Mouse (Mus musculus): ENCODE measurements around the gene S100a5. TPM values are rescaled to one million over a fixed set of nuclear protein-coding genes. Genes with fewer than 3 reads are reported as not detected.

S100a5 gene
- polyA plus RNA-seq, 1 experiment from 2014 or later = not detected

- Histone ChIP-seq H3K9me3 (no peaks in the 10 kb centered on the region), H3K4me3 (no peak overlapping the region), H3K4me2 (replicated peaks) (no peak overlapping the region), H3K9ac (replicated peaks) (no peak overlapping the region), H3K4me1 (no peaks in the 10 kb centered on the region), H3K36me3 (no peaks in the 10 kb centered on the region), H3K27ac (replicated peaks) (no peak overlapping the region), H3K27me3 (no peaks in the 10 kb centered on the region)
- WGBS = 88% methylated on average over 2 of the region's 2 CpGs
- ATAC-seq (replicated peaks) = no peak
These were observed 23.7 kb downstream of the S100a5 start for GRCm38 (mm10) chr3:90631984-90632383.

DNA sequence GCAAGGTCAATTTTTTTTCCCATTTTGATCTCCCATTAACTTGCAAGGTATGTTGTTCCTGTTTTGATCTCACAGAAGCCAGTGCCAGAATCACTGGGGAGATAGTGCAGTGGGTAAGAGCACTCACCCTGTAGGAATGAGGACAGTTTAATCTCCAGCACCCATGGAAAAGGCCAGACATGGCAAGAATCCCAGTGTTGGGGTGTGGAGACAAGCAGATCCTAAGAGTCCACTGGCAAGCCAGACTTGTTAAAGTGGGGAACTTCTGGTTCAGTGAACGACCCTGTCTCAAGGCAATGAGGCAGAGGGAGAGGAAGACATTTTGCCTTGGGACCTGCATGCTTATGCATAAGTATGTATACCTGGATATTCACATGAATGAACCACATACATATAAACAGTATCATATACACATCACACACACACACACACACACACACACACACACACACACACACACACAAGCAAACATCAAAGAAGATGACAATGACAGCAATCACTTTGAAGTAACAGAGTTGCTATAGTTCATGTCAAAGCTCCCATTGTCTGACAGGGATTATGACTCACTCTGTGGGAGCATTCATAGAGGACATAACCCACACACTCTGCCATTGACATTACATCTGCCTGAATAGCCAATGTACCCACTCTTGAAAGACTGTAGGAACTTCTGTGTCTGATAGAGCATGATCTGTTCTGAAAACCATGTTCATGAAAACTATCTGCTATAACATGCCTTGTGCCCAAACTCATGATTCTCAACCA lies 30.4 kb downstream of the S100a5 start:
- Histone ChIP-seq H3K4me3 (no peak overlapping the region), H3K4me1 (no peaks in the 10 kb centered on the region), H3K4me2 (replicated peaks) (no peak overlapping the region), H3K9ac (replicated peaks) (no peak overlapping the region), H3K9me3 (no peaks in the 10 kb centered on the region), H3K27ac (replicated peaks) (no peak overlapping the region), H3K36me3 (no peaks in the 10 kb centered on the region), H3K27me3 (no peaks in the 10 kb centered on the region)
- 68% methylated on average over 1 of the region's 1 CpGs for WGBS
- no peak for ATAC-seq (replicated peaks)

GRCm38 (mm10) chr3:90639511-90640154 lies 31.3 kb downstream of the S100a5 start:
- no peaks in the 10 kb centered on the region for H3K36me3 ChIP-seq
- no peak overlapping the region for H3K27ac ChIP-seq (replicated peaks)
- no peak for ATAC-seq (replicated peaks)
- H3K4me1 ChIP-seq = no peaks in the 10 kb centered on the region
- no peaks in the 10 kb centered on the region for H3K27me3 ChIP-seq
- no peak overlapping the region for H3K4me3 ChIP-seq
- H3K9me3 ChIP-seq = no peaks in the 10 kb centered on the region
- no peak overlapping the region for H3K4me2 ChIP-seq (replicated peaks)
- WGBS = 60% methylated on average over 7 of the region's 7 CpGs
- no peak overlapping the region for H3K9ac ChIP-seq (replicated peaks)

DNA sequence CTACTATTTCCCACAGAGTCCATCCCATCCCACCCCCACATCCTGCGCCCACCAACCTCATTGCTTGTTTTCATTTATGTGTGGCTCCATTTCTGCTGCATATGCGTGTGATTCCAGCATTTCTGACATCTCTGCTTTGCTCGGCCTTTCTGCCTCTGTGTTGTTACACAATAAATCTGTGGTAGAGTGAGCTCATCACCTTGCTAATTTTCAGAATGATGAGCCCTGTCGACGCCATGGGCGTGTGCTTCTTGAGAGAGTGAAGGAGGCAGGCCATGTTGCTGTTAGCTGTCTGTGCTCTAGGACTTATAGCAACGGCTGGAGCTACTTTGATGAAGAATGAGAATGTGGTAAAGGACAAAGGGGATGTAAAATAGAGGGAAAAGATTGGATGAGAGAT lies 32.7 kb downstream of the S100a5 start:
- Histone ChIP-seq H3K4me1 (no peaks in the 10 kb centered on the region), H3K9me3 (no peaks in the 10 kb centered on the region), H3K9ac (replicated peaks) (no peak overlapping the region), H3K27ac (replicated peaks) (no peak overlapping the region), H3K36me3 (no peaks in the 10 kb centered on the region), H3K4me3 (no peak overlapping the region), H3K27me3 (no peaks in the 10 kb centered on the region), H3K4me2 (replicated peaks) (no peak overlapping the region)
- no peak for ATAC-seq (replicated peaks)
- 88% methylated on average over 7 of the region's 7 CpGs for WGBS

DNA sequence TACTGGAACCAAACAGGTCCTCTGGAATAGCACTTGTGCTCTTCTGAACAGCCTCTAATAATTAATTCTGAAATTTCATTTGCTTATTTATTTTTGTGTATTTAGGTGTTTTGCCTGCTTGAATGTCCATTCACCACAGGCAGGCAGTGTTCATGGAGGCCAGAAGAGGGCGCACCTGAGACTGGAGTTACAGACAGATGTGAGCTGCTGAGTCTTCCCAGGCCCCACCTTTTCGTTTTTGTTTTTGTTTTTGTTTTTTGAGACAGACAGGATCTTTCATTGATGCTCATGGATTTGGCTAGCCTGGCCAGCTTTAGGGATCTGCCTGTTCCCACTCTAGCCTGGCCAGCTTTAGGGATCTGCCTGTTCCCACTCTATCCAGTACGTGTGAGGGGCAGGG lies 35.9 kb downstream of the S100a5 start:
- Histone ChIP-seq H3K27ac (replicated peaks) (no peak overlapping the region), H3K4me3 (no peak overlapping the region), H3K9ac (replicated peaks) (no peak overlapping the region), H3K4me1 (no peaks in the 10 kb centered on the region), H3K4me2 (replicated peaks) (no peak overlapping the region), H3K36me3 (no peaks in the 10 kb centered on the region), H3K9me3 (no peaks in the 10 kb centered on the region), H3K27me3 (no peaks in the 10 kb centered on the region)
- no peak for ATAC-seq (replicated peaks)
- WGBS = 52% methylated on average over 3 of the region's 3 CpGs

DNA sequence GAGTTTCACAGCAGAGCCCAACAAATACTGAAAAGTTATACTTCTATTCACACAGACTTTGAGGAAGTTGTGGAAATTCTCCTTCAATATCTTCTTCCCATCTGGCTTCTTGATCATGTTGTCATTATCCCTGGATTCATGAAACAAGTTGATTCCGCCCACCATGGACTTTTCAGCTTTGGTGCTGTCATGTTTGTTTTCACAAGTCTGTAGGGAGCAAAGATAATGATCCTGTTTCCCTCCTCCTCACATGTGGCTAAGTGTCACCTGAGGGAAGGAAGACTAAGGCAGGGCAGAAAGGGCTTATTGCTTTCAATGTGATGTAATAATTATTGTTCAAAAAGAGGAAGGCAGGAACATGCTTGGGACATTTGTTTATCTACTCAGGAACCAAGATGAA lies 39.0 kb downstream of the S100a5 start:
- H3K4me1 ChIP-seq = no peaks in the 10 kb centered on the region
- 82% methylated on average over 1 of the region's 1 CpGs for WGBS
- H3K36me3 ChIP-seq = no peaks in the 10 kb centered on the region
- no peak overlapping the region for H3K27ac ChIP-seq (replicated peaks)
- H3K9me3 ChIP-seq = no peaks in the 10 kb centered on the region
- ATAC-seq (replicated peaks) = no peak
- no peaks in the 10 kb centered on the region for H3K27me3 ChIP-seq
- no peak overlapping the region for H3K4me2 ChIP-seq (replicated peaks)
- H3K4me3 ChIP-seq = no peak overlapping the region
- no peak overlapping the region for H3K9ac ChIP-seq (replicated peaks)

DNA sequence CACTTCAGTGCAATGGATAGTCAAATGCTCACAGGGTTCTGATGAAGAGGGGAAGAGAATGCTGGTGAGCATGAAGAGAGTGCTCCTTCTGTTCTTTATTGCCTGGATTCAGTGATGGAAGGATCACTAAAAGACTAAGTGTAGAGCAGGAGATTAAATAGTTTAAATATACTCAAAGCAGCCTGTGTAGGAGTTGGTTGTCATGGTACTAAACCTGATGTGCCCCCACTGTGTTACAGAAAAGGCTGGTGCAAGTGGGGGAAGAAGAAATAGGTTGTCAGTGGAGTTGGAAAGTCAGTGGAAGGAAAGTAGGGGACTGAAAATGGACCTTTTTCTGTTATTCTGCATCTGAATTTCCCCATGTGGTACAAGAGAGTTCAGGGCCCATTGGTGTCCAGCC lies 40.7 kb downstream of the S100a5 start:
- Histone ChIP-seq H3K4me1 (no peaks in the 10 kb centered on the region), H3K4me2 (replicated peaks) (no peak overlapping the region), H3K9ac (replicated peaks) (no peak overlapping the region), H3K4me3 (no peak overlapping the region), H3K9me3 (no peaks in the 10 kb centered on the region), H3K36me3 (no peaks in the 10 kb centered on the region), H3K27me3 (no peaks in the 10 kb centered on the region), H3K27ac (replicated peaks) (no peak overlapping the region)
- ATAC-seq (replicated peaks) = no peak

- WGBS = 88% methylated on average over 2 of the region's 2 CpGs
- H3K4me3 ChIP-seq = no peak overlapping the region
These were observed 41.5 kb downstream of the S100a5 start for GRCm38 (mm10) chr3:90649832-90650231.

GRCm38 (mm10) chr3:90652878-90653508 lies 44.7 kb downstream of the S100a5 start:
- Histone ChIP-seq H3K36me3 (no peaks in the 10 kb centered on the region), H3K4me3 (no peak overlapping the region), H3K4me2 (replicated peaks) (no peak overlapping the region), H3K9me3 (no peaks in the 10 kb centered on the region), H3K27ac (replicated peaks) (no peak overlapping the region), H3K27me3 (no peaks in the 10 kb centered on the region), H3K9ac (replicated peaks) (no peak overlapping the region), H3K4me1 (no peaks in the 10 kb centered on the region)
- ATAC-seq (replicated peaks) = peak; percentile 87
- 37% methylated on average over 5 of the region's 5 CpGs for WGBS

More at GRCm38 (mm10) chr3:90649832-90650231, 41.5 kb downstream of the S100a5 start:
- H3K9me3 ChIP-seq = no peaks in the 10 kb centered on the region
- no peaks in the 10 kb centered on the region for H3K27me3 ChIP-seq
- H3K27ac ChIP-seq (replicated peaks) = no peak overlapping the region
- no peak overlapping the region for H3K9ac ChIP-seq (replicated peaks)
- no peak for ATAC-seq (replicated peaks)
- H3K4me2 ChIP-seq (replicated peaks) = no peak overlapping the region
- H3K4me1 ChIP-seq = no peaks in the 10 kb centered on the region
- no peaks in the 10 kb centered on the region for H3K36me3 ChIP-seq

GRCm38 (mm10) chr3:90653717-90654116 lies 45.4 kb downstream of the S100a5 start, which contains the start of gene S100a7a:
TSS of gene S100a7a (plus strand) at chr3:90654017.
- Histone ChIP-seq H3K36me3 (no peaks in the 10 kb centered on the region), H3K4me2 (replicated peaks) (no peak within 1 kb of the TSS), H3K27ac (replicated peaks) (no peak within 1 kb of the TSS), H3K4me3 (no peak within 1 kb of the TSS), H3K9me3 (no peaks in the 10 kb centered on the region), H3K27me3 (no peaks in the 10 kb centered on the region), H3K4me1 (no peaks in the 10 kb centered on the region), H3K9ac (replicated peaks) (no peak within 1 kb of the TSS)
- no peak for ATAC-seq (replicated peaks)

GRCm38 (mm10) chr3:90657405-90657804 lies 49.1 kb downstream of the S100a5 start:
- H3K4me2 ChIP-seq (replicated peaks) = no peak overlapping the region
- no peak overlapping the region for H3K9ac ChIP-seq (replicated peaks)
- no peaks in the 10 kb centered on the region for H3K4me1 ChIP-seq
- H3K27me3 ChIP-seq = no peaks in the 10 kb centered on the region
- H3K27ac ChIP-seq (replicated peaks) = no peak overlapping the region
- no peak for ATAC-seq (replicated peaks)
- H3K4me3 ChIP-seq = no peak overlapping the region
- whole genome bisulfite sequencing = 74% methylated on average over 4 of the region's 4 CpGs
- no peaks in the 10 kb centered on the region for H3K36me3 ChIP-seq
- no peaks in the 10 kb centered on the region for H3K9me3 ChIP-seq

DNA sequence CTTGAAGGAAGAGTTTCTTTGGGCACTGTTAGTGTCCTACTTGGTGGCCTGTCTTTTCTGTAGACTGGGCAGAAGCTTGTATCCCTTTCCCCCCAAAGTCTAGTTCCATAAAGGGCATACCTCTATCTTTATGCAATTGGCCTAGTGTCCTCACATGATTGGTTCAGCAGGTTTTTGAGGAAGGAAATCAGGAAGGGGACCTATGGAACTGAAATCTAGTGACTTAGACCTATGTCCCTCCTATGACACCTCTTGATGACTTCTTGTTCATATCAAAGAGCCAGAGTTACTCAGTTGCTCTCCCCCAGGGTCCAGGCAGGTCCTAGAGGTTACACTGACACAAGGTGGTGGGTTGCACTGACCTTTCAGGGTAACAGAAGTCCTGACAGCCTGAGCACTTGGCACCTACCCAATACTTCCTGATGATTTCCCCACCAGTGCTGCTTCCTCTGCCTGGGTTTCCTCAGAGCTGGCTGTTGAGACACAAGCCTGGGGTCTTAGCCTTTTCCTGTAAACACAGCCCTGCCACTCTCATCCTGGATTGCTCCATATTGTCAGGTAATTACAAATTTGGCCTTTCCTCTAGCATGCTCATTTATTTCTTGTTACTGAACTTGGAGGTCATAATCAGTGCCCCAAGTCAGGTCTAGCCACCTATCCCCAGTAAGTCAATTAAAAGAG lies 51.2 kb downstream of the S100a5 start:
- no peaks in the 10 kb centered on the region for H3K9me3 ChIP-seq
- no peak overlapping the region for H3K4me3 ChIP-seq
- no peaks in the 10 kb centered on the region for H3K4me1 ChIP-seq
- ATAC-seq (replicated peaks) = no peak
- H3K36me3 ChIP-seq = no peaks in the 10 kb centered on the region
- no peak overlapping the region for H3K9ac ChIP-seq (replicated peaks)
- H3K27ac ChIP-seq (replicated peaks) = no peak overlapping the region
- no peaks in the 10 kb centered on the region for H3K27me3 ChIP-seq
- no peak overlapping the region for H3K4me2 ChIP-seq (replicated peaks)

All from forebrain, embryonic 15.5 days (tissue).